Mouse (Mus musculus) thymus, adult 2 months (tissue): Measurements from ENCODE around the gene Rbms3. TPM values are rescaled to one million over a fixed set of nuclear protein-coding genes. Genes with fewer than 3 reads are reported as not detected.

Experiments
- DNase-seq: peaks from one replicate; pipeline ENCODE4 v3.0.0; 2021
- H3K27ac ChIP-seq: fragments of 200-500 bp; 2 replicates; pipeline ENCODE4 v1.5.1; 2012; ENCODE audit warnings: low read length, control low read depth; ENCODE audit not compliant: control insufficient read depth, insufficient read depth
- H3K27me3 ChIP-seq: fragments of 200-500 bp; 2 replicates; pipeline ENCODE4 v1.6.1; 2012; ENCODE audit warnings: mild to moderate bottlenecking, low read length, moderate library complexity, mixed read lengths; ENCODE audit not compliant: control insufficient read depth, insufficient read depth
- H3K36me3 ChIP-seq: fragments of 200-500 bp; 2 replicates; pipeline ENCODE4 v1.6.1; 2012; ENCODE audit warnings: mild to moderate bottlenecking, low read length, moderate library complexity; ENCODE audit not compliant: control insufficient read depth, insufficient read depth
- H3K4me1 ChIP-seq: fragments of 200-500 bp; replicated peaks from 2 replicates; pipeline ENCODE4 v1.6.1; 2012; ENCODE audit warnings: low read length; ENCODE audit not compliant: control insufficient read depth, insufficient read depth
- H3K4me3 ChIP-seq: fragments of 200-500 bp; 2 replicates; pipeline ENCODE4 v1.5.1; 2012; ENCODE audit warnings: mild to moderate bottlenecking, low read length, control low read depth, moderate library complexity; ENCODE audit not compliant: control insufficient read depth, insufficient read depth
- CTCF ChIP-seq: fragments of 200-500 bp; IDR thresholded peaks from 2 replicates; pipeline ENCODE4 v1.5.1; 2012; ENCODE audit warnings: mild to moderate bottlenecking, control low read depth, low read length, moderate library complexity, borderline replicate concordance; ENCODE audit not compliant: control insufficient read depth, poor library complexity, insufficient read depth; ENCODE audit errors: extremely low read depth
- POLR2A ChIP-seq: fragments of 200-500 bp; IDR thresholded peaks from 2 replicates; pipeline ENCODE4 v1.6.1; 2012; ENCODE audit warnings: mild to moderate bottlenecking, low read length, control low read depth, moderate library complexity; ENCODE audit not compliant: control insufficient read depth, poor library complexity, insufficient read depth; ENCODE audit errors: extremely low read depth
- WGBS: fragments of 180-500 bp; shearing (Covaris S2); methylation state at CpG from one replicate; pipeline ENCODE4 v1.1.7; 2018; 5-methylcytosine and 5-hydroxymethylcytosine counted together
- polyA plus RNA-seq: library from polyadenylated mRNA; depleted of rRNA; stranded (reverse); fragments of >200 nt; gene quantifications from 2 replicates; pipeline ENCODE4 v1.2.3, GENCODE M21; 2012

Rbms3 gene
- polyA plus RNA-seq, 1 experiment: 10.9 TPM

- H3K36me3 ChIP-seq: no peaks in the 10 kb centered on the region
- TF ChIP-seq POLR2A (no peak), CTCF (no peak)
- no peak overlapping the region for H3K4me3 ChIP-seq
- DNase-seq: no peak
- H3K27me3 ChIP-seq: no peaks in the 10 kb centered on the region
- 86% methylated on average over 4 of the region's 4 CpGs for WGBS
- H3K4me1 ChIP-seq: no peaks in the 10 kb centered on the region
- no peak overlapping the region for H3K27ac ChIP-seq
These were observed 688.6 kb downstream of the Rbms3 start for GRCm38 (mm10) chr9:116941116-116941515.

DNA sequence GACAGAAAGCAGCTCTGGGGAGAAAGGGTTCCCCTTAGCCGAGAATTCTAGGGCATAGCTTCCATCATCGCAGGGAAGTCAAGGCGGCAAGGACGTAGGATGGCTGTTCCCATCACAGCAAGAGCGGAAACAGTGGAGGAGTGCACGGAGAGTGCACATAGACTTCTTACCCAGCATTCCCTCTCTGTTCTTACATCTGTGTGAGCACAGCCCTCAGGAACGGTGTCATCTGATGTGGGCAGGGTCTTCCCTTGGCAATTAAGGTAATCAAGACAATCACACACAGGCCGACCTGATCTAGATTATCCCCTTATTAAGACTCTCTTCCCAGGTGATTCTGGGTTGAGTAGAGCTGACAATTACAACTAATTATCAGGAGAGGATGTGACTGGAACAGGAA is 689.0 kb downstream of the Rbms3 start:
- WGBS: 92% methylated on average over 8 of the region's 8 CpGs

GRCm38 (mm10) chr9:116928338-116928737 is 701.4 kb downstream of the Rbms3 start:
- 55% methylated on average over 10 of the region's 10 CpGs for WGBS
- H3K36me3 ChIP-seq: no peaks in the 10 kb centered on the region
- no peaks in the 10 kb centered on the region for H3K4me1 ChIP-seq
- H3K27ac ChIP-seq: no peak overlapping the region
- H3K4me3 ChIP-seq: no peak overlapping the region
- H3K27me3 ChIP-seq: no peaks in the 10 kb centered on the region
- no peak for TF ChIP-seq POLR2A
- no peak for TF ChIP-seq CTCF
- no peak for DNase-seq

More for the DNA sequence above, 689.0 kb downstream of the Rbms3 start:
- TF ChIP-seq POLR2A (no peak), CTCF (no peak)
- Histone ChIP-seq H3K4me1 (no peaks in the 10 kb centered on the region), H3K4me3 (no peak overlapping the region), H3K27me3 (no peaks in the 10 kb centered on the region), H3K36me3 (no peaks in the 10 kb centered on the region), H3K27ac (no peak overlapping the region)
- no peak for DNase-seq

DNA sequence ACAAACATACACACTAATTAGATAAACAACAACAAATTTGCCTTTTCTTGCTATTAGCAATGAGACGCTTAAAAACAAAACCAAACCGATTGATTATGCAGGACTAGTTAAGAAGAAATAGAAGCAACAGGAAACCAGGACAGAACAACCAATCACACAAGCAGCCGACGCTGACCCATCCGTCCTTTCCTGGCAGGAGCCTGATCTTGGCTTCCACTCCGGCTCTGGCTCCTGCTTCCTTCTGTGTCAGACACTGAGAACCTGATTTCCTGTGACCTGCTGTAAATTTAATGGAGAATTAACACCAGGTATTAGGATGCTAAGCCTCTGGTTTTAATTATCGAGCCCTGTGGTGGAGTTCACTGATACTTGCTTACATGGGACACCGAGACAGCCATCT is 706.6 kb downstream of the Rbms3 start:
- TF ChIP-seq POLR2A: no peak
- no peak for TF ChIP-seq CTCF

DNA sequence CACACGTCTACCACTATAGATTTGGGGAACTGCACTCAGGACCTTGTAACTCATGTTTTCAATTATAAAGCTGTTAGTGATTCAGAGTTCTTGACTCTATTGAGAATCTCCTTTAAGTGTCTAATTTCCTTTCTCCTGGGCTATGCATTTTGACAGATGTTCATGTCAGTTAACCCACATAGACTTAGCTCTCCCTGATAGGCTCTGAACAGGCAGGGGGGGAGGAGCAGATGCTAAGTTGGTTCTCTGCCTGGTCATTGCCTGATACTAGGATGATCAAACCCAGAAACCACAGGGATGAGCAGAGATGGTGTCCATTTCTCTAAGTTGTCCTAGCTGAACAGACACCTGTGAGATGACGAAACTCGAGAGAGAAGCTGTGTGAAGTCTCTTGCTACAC is 707.2 kb downstream of the Rbms3 start:
- H3K4me3 ChIP-seq: no peak overlapping the region
- DNase-seq: no peak
- 81% methylated on average over 3 of the region's 3 CpGs for WGBS
- H3K27ac ChIP-seq: no peak overlapping the region
- H3K4me1 ChIP-seq: no peaks in the 10 kb centered on the region
- H3K27me3 ChIP-seq: no peaks in the 10 kb centered on the region
- TF ChIP-seq CTCF (no peak), POLR2A (no peak)
- H3K36me3 ChIP-seq: no peaks in the 10 kb centered on the region

More for the DNA sequence above, 706.6 kb downstream of the Rbms3 start:
- Histone ChIP-seq H3K4me3 (no peak overlapping the region), H3K36me3 (no peaks in the 10 kb centered on the region), H3K27me3 (no peaks in the 10 kb centered on the region), H3K27ac (no peak overlapping the region), H3K4me1 (no peaks in the 10 kb centered on the region)
- DNase-seq: no peak
- 90% methylated on average over 8 of the region's 8 CpGs for WGBS

GRCm38 (mm10) chr9:116919441-116920019 is 710.2 kb downstream of the Rbms3 start:
- Histone ChIP-seq H3K4me3 (no peak overlapping the region), H3K4me1 (no peaks in the 10 kb centered on the region), H3K27me3 (no peaks in the 10 kb centered on the region), H3K36me3 (no peaks in the 10 kb centered on the region), H3K27ac (no peak overlapping the region)
- no peak for DNase-seq
- 80% methylated on average over 12 of the region's 12 CpGs for WGBS
- no peak for TF ChIP-seq CTCF
- TF ChIP-seq POLR2A: no peak

DNA sequence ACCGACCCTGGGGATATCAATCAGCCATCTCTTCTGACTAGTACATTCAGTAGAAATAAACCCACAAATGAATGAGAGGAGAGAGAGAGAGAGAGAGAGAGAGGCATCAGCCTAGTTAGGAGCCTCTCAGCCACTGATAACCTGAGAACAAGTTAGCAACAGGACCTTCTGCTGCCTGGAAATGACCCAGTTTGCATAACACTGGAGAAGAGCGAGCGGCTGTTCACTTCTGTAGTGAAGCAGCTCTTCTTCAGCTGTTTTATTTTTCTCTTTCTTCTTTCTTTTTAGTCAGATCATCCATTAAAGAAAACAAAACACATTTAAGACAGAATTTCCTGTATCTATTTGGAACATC is 717.2 kb downstream of the Rbms3 start:
- Histone ChIP-seq H3K36me3 (no peaks in the 10 kb centered on the region), H3K4me3 (no peak overlapping the region), H3K27ac (no peak overlapping the region), H3K27me3 (no peaks in the 10 kb centered on the region), H3K4me1 (no peaks in the 10 kb centered on the region)
- WGBS: 54% methylated on average over 3 of the region's 3 CpGs
- no peak for DNase-seq
- no peak for TF ChIP-seq CTCF
- no peak for TF ChIP-seq POLR2A
